Mouse (Mus musculus) stomach, embryonic 16.5 days (tissue): Measurements from ENCODE around the gene Tmie. TPM values are rescaled to one million over a fixed set of nuclear protein-coding genes. Genes with fewer than 3 reads are reported as not detected.

Experiments used
- ATAC-seq: fragments of 200-750 bp; cut with Nextera tagmentation; 2 replicates; pipeline ENCODE4 v1.8.0; 2017; ENCODE audit warnings: moderate number of reproducible peaks, moderate TSS enrichment; ENCODE audit not compliant: insufficient read depth, low FRiP score
- H3K27ac ChIP-seq: fragments of 300-500 bp; sonication (generic); 2 replicates; pipeline ENCODE4 v1.5.1; 2014; ENCODE audit warnings: low read length
- H3K27me3 ChIP-seq: fragments of 300-500 bp; sonication (generic); 2 replicates; pipeline ENCODE4 v1.6.1; 2014; ENCODE audit warnings: low read length, control low read depth, mixed read lengths; ENCODE audit not compliant: control insufficient read depth, insufficient read depth
- H3K36me3 ChIP-seq: fragments of 300-500 bp; sonication (generic); 2 replicates; pipeline ENCODE4 v1.6.1; 2014; ENCODE audit warnings: low read length; ENCODE audit not compliant: control insufficient read depth, insufficient read depth
- H3K4me1 ChIP-seq: fragments of 300-500 bp; sonication (generic); 2 replicates; pipeline ENCODE4 v1.6.1; 2014; ENCODE audit warnings: low read length, control low read depth, mixed read lengths; ENCODE audit not compliant: control insufficient read depth, insufficient read depth
- H3K4me2 ChIP-seq: fragments of 300-500 bp; sonication (generic); 2 replicates; pipeline ENCODE4 v1.6.1; 2014; ENCODE audit warnings: low read depth, low read length, mixed read lengths
- H3K4me3 ChIP-seq: fragments of 300-500 bp; sonication (generic); replicated peaks from 2 replicates; pipeline ENCODE4 v1.5.1; 2014; ENCODE audit warnings: mild to moderate bottlenecking, low read length
- H3K9ac ChIP-seq: fragments of 300-500 bp; sonication (generic); 2 replicates; pipeline ENCODE4 v1.6.1; 2014; ENCODE audit warnings: low read length
- H3K9me3 ChIP-seq: fragments of 300-500 bp; sonication (generic); replicated peaks from 2 replicates; pipeline ENCODE4 v1.6.1; 2016; ENCODE audit warnings: low read length, control low read depth; ENCODE audit not compliant: control insufficient read depth
- WGBS: fragments of 180-500 bp; shearing (Covaris S2); extraction: QIAGEN DNeasy Blood & Tissue Kit; methylation state at CpG from one replicate; pipeline ENCODE4 v1.1.7; 2014; 5-methylcytosine and 5-hydroxymethylcytosine counted together
- polyA plus RNA-seq: library from polyadenylated mRNA; unstranded; fragments of >200 nt; fragmentation: Nextera tagmentation; extraction: Ambion mirVana; gene quantifications from 2 replicates; pipeline ENCODE4 v1.2.1, GENCODE M21; 2015

Gene Tmie
- polyA plus RNA-seq, 1 experiment from 2014 or later, result 1.8 TPM

DNA sequence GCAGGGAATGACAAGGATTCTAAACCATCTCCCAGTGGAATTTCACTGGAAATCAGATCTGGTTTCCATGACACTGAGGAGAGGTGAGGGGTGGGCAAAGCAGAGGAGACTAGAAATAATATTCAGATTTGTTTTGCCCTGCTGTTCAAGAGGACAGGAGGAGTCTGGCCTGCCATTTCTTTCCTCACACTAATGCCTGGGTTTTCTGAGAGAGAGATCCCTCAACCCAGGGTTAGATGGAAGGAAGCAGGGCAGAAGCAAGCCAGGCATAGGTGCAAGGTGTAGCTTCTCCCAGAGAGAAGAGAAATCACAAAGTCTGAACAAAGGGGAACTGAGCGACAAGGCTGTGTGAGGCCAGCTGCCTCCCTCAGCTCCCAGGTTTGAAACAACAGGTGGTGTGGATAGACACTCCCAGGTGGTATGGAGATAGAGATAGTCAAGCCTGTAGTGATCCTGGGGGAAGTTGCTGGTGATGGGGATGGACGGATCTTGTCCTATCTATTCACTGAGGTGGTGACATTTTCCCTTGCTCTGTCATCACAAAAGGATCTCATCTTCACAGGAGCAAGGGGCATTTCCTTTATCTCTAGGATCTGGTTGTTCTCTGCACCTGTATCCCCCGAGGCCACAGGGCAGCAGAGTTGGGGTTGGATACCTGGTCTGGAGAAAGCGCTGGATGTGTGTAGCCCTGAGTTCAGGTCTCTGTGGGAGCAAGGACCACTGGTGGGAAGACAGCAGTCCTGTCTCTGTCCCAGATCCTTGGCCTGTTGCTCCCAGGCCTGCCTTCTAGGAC lies 28.1 kb upstream of the Tmie start:
- Histone ChIP-seq H3K9me3 (no peaks in the 10 kb centered on the region), H3K4me1 (no peaks in the 10 kb centered on the region), H3K9ac (no peak overlapping the region), H3K27ac (no peak overlapping the region), H3K36me3 (no peaks in the 10 kb centered on the region), H3K4me3 (no peak overlapping the region), H3K4me2 (no peak overlapping the region), H3K27me3 (no peaks in the 10 kb centered on the region)
- WGBS, result 73% methylated on average over 4 of the region's 4 CpGs
- no peak for ATAC-seq

DNA sequence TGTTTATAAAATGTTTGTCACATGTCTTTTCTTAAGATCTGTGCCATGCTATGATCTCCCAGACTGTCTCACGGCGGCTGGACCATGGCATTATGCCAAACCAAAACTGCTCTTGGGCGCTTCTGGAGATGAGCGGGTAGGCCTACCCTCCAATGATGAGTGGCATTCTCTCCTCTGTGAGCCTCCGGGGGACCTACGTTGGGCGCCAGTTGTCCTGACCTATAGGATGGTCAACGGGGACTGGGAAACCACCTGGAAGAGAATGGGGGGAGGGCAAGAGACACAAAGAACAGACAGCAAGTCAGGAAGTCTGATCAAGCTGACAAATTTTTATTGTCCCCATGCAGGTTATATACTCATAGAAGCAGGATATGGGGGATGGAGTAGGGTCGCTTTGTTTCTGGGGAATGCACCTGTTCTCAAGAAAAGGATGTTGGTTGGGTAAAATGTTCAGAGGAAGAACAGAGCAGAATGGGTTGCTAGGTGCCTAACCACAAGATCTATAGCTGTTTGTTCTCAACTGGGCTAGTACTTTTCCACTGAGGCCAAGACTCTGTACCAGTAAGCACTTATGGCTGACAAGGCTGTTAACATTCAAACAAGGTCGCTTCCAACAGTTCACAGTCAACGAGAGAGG lies 27.4 kb upstream of the Tmie start:
- H3K9me3 ChIP-seq, result no peaks in the 10 kb centered on the region
- ATAC-seq, result no peak
- no peak overlapping the region for H3K27ac ChIP-seq
- no peaks in the 10 kb centered on the region for H3K4me1 ChIP-seq
- no peak overlapping the region for H3K4me2 ChIP-seq
- H3K27me3 ChIP-seq, result no peaks in the 10 kb centered on the region
- 91% methylated on average over 11 of the region's 11 CpGs for WGBS
- H3K4me3 ChIP-seq, result no peak overlapping the region
- H3K36me3 ChIP-seq, result no peaks in the 10 kb centered on the region
- no peak overlapping the region for H3K9ac ChIP-seq

DNA sequence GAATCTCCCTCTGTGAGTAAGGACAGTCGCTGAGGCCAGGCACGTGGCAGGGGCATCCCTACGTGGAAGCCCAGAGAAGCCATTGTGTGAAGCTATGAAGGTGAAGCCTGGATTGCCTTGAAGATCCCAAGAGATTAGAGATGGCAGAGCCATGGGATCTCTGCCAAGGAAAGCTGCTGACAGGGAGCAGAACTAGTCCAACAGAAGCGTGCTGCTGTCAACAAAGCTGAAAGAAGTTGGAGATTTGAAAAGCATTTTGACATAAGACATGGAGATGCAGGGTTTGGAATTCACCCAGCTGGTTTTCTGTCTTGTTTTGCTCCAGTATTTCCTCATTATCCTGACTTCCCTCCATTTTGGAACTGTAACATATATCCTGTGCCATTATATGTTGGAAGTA lies 22.4 kb upstream of the Tmie start:
- Histone ChIP-seq H3K27ac (no peak overlapping the region), H3K27me3 (no peaks in the 10 kb centered on the region), H3K4me1 (no peaks in the 10 kb centered on the region), H3K4me2 (no peak overlapping the region), H3K4me3 (no peak overlapping the region), H3K9ac (no peak overlapping the region), H3K36me3 (no peaks in the 10 kb centered on the region), H3K9me3 (no peaks in the 10 kb centered on the region)
- WGBS, result 75% methylated on average over 4 of the region's 4 CpGs
- ATAC-seq, result no peak

DNA sequence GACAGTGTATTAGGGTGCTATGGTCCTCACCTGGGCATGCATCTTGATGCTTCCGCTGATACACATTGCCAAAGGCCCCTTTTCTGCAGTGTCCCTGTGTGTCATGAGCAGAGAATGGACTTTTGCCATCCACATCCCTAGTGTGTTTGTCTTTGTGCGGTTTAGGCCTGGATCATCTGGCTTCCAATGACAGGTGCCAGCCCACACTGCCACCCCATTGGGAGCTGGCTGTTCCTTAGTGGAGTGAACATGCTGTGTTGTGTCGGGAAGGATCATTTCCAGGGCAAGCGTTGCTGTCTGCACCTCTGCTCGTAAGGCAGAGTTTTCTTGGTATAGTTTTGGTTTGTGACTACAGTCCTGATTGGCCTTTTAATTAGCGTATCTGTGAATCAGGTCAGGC lies 21.3 kb upstream of the Tmie start:
- H3K4me3 ChIP-seq, result no peak overlapping the region
- H3K4me1 ChIP-seq, result no peaks in the 10 kb centered on the region
- WGBS, result 91% methylated on average over 6 of the region's 6 CpGs
- H3K36me3 ChIP-seq, result no peaks in the 10 kb centered on the region
- no peaks in the 10 kb centered on the region for H3K27me3 ChIP-seq
- H3K4me2 ChIP-seq, result no peak overlapping the region
- H3K9me3 ChIP-seq, result no peaks in the 10 kb centered on the region
- H3K9ac ChIP-seq, result no peak overlapping the region
- no peak overlapping the region for H3K27ac ChIP-seq
- no peak for ATAC-seq

DNA sequence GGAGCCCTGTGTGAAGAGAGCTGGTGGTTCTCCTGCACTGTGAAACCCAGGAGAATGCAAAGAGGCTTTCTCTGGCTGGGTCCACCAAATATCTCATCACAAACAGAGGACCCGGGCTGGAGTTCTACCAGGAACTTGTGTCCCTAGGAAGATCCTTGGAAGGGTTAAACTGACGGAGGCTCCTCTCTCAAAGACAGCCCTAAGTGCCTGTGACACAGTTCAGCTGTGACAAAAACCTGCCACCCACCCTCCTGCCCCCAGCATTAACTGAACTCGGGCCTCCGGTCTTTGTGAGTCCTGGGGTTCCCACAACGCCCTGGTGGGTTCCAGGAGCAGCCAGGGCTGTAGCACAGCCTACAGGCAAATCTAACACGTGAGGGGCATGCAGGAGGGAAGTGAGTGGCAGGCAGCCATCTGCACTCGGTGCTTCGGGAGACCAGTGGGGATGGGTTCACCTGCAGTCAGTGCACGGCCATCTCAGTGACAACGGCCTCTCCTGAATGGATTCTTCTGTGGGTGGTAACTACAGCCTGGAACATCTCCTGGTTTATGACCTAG lies 19.6 kb upstream of the Tmie start:
- Histone ChIP-seq H3K4me1 (no peaks in the 10 kb centered on the region), H3K4me2 (no peak overlapping the region), H3K27ac (no peak overlapping the region), H3K27me3 (no peaks in the 10 kb centered on the region), H3K4me3 (no peak overlapping the region), H3K36me3 (no peaks in the 10 kb centered on the region), H3K9me3 (no peaks in the 10 kb centered on the region), H3K9ac (no peak overlapping the region)
- no peak for ATAC-seq
- 59% methylated on average over 10 of the region's 10 CpGs for WGBS

DNA sequence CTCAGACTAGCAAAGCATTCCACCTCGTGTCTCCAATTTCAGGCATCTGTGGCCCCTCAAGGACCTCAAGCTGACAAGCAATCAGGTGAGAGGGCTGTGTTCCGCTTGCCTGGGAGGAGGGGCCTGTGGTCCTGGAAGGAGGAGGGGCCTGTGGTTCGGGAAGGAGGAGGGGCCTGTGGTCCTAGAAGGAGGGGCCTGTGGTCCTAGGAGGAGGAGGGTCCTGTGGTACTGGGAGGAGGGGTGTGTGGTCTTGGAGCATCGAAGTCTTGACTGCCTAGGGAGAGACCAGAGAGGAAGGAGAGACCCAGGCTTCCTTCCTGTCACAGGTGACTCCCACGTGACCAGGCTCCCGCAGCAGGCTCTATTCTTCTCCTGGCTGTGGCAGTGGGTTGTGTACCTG lies 16.7 kb upstream of the Tmie start:
- Histone ChIP-seq H3K9me3 (no peaks in the 10 kb centered on the region), H3K27me3 (no peaks in the 10 kb centered on the region), H3K4me3 (no peak overlapping the region), H3K36me3 (no peaks in the 10 kb centered on the region), H3K27ac (no peak overlapping the region), H3K4me1 (no peaks in the 10 kb centered on the region), H3K4me2 (no peak overlapping the region), H3K9ac (no peak overlapping the region)
- WGBS, result 15% methylated on average over 6 of the region's 6 CpGs
- peak; percentile 4; the same call in 1 of the 2 replicates for ATAC-seq

DNA sequence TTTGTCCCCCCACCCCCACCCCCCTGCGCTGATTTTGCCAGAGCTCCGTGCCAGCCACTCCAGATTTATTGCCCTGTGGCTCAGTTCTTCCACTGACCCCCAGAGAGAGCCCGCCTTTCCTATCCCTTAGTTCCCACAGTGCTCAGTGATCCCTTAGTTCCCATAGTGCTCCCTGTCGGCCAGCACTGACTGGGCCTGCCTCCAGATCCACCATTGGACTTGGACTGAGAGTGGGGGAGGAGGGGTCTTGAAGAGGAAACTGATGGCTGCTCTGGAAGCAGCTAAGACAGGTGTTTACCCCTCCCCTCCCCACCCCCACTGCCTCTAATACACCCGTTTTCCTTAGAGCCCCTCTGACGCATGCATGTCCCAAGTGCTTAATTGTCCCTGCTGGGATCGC lies 16.1 kb upstream of the Tmie start:
- 24% methylated on average over 7 of the region's 7 CpGs for WGBS
- Histone ChIP-seq H3K9me3 (no peaks in the 10 kb centered on the region), H3K4me3 (no peak overlapping the region), H3K9ac (no peak overlapping the region), H3K36me3 (no peaks in the 10 kb centered on the region), H3K4me2 (no peak overlapping the region), H3K27ac (no peak overlapping the region), H3K27me3 (no peaks in the 10 kb centered on the region), H3K4me1 (no peaks in the 10 kb centered on the region)
- ATAC-seq, result no peak

DNA sequence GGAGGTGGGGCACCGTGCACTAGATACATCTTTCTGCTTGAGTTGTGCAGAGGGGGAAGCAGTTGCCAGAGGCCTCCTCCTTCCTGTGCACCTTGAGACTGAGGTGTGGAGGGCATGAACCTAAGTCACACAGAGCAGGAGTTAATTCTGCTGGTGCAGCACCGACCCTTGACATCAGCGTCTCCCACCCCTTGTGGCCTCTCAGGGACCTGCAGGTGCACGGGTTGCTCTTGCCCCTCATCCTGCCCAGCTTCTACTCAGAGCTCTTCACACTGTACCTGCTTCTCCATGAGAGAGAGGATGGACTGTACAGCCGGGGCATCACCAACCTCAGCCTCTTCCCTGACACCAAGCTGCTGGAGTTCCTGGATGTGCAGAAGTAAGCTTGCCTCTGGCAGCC lies 15.6 kb upstream of the Tmie start:
- no peaks in the 10 kb centered on the region for H3K36me3 ChIP-seq
- H3K4me2 ChIP-seq, result no peak overlapping the region
- no peaks in the 10 kb centered on the region for H3K9me3 ChIP-seq
- H3K4me3 ChIP-seq, result no peak overlapping the region
- H3K4me1 ChIP-seq, result no peaks in the 10 kb centered on the region
- ATAC-seq, result no peak
- no peak overlapping the region for H3K27ac ChIP-seq
- no peaks in the 10 kb centered on the region for H3K27me3 ChIP-seq
- 52% methylated on average over 5 of the region's 5 CpGs for WGBS
- no peak overlapping the region for H3K9ac ChIP-seq

DNA sequence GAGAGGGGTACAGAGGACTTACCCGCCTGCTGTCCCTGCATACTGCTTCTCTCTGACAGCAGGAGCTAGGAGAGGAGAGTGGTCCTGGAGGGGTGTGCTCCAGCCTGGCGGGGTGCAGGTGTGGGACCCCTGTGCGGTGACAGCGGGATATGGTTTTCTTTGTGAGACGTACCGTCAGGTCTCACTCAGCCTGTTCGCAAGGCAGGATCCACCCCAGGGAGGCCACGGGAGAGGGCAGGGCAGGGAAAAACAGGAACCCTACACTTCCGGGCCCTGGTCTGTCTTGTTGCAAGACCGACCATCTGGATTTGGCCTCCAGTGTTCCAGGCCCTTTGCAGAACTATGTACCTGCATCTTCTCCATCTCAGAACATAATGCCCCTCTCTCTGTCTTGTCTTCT lies 13.5 kb upstream of the Tmie start:
- no peak for ATAC-seq
- H3K27me3 ChIP-seq, result no peaks in the 10 kb centered on the region
- H3K27ac ChIP-seq, result no peak overlapping the region
- H3K4me3 ChIP-seq, result no peak overlapping the region
- no peaks in the 10 kb centered on the region; the same call in 1 of the 2 replicates for H3K4me1 ChIP-seq
- no peaks in the 10 kb centered on the region for H3K9me3 ChIP-seq
- no peak overlapping the region for H3K9ac ChIP-seq
- no peak overlapping the region for H3K4me2 ChIP-seq
- WGBS, result 58% methylated on average over 10 of the region's 10 CpGs
- no peaks in the 10 kb centered on the region for H3K36me3 ChIP-seq
